Mouse (Mus musculus): ENCODE data around the gene 2310022A10Rik.

DNA sequence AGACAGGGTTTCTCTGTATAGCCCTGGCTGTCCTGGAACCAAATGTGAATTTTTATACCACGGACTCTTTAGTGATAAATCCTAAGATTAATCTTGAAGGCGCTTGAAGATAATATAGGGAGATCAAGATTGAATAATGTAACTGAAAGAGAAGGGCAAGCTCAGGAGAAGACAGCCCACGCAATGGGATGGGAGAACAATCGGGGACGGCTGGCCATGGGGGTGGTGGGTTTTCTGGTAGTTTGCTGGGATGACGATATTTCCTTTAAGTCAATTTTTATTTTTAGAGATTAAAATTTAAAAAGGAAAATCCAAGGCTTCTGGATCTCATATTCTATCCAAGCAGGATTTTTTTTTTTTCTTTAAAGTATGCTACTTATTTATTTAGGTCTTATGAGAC lies 10.0 kb upstream of the 2310022A10Rik start:
- TF ChIP-seq EP300 (IDR thresholded peaks at IDR 0.05; ENCODE audit: low read length): no peak
- no peak for TF ChIP-seq MAX (IDR thresholded peaks at IDR 0.05; ENCODE audit: low read length)
- no peak for TF ChIP-seq CHD1 (IDR thresholded peaks at IDR 0.05; ENCODE audit: low read depth, low read length)
- no peak for TF ChIP-seq CTCF (conservative IDR thresholded peaks at IDR 0.05 in 1 of 2, IDR thresholded peaks at IDR 0.05 in 1 of 2; ENCODE audit: low read depth in 2 of 2, low read length in 2 of 2)
- TF ChIP-seq POLR2A (IDR thresholded peaks at IDR 0.05; ENCODE audit: low read depth, low read length): no peak
- TF ChIP-seq ZNF384 (IDR thresholded peaks at IDR 0.05; ENCODE audit: low read depth, low read length): no peak
- no peak for TF ChIP-seq ZC3H11A (IDR thresholded peaks at IDR 0.05; ENCODE audit: low read depth, low read length)
- TF ChIP-seq ETS1 (conservative IDR thresholded peaks at IDR 0.05; ENCODE audit: low read depth, low read length): no peak

All from CH12.LX (cell line).